Mouse (Mus musculus): ENCODE data around the gene Actl11. TPM values are rescaled to one million over a fixed set of nuclear protein-coding genes. Genes with fewer than 3 reads are reported as not detected.
A peak's percentile ranks its signal among the peaks of the same experiment; 100 is the strongest.

The Actl11 gene
- polyA plus RNA-seq, 1 experiment from 2014 or later = not detected

DNA sequence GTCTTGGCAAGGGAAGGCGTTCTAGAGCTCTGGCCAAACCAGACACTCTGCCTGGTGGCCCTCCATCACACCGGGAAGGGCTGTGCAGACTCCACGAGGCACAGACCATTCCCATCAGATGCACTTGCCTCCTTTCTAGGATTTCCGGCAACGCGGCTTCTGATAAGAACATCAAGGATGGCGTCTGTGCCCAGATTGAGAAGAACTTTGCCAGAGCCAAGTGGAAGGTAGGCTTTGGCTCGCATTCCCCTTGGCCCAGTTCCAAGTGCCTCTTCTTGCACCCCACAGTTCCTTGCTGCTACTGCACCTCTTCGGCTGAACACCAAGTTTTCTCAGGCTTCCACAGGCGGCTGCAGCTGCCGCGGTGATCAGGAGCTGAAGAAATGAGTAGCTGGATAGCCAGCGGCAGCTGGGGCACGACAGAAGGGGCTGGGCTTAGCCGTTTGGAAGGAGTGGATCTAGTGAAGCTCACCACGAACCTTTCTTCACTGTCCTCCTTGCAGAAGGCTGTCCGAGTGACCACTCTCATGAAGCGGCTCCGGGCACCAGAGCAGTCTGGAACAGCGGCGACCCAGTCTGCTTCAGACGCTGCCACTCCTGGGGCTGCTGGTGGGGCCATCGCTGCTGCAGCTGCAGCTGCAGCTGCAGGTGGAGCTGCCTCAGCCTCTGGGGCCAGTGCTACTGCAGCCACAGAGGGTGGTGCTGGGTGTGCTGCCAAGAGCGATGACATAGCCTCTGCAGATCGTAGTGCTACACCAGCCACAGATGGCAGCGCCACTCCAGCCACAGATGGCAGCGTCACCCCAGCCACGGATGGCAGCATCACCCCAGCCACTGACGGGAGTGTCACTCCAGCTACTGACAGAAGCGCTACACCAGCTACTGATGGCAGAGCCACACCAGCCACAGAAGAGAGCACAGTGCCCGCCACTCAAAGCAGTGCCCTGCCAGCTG lies 19.2 kb downstream of the Actl11 start:
- Histone ChIP-seq H3K27me3 (ENCODE audit: control insufficient read depth, insufficient read depth, low read length) (no peaks in the 10 kb centered on the region), H3K4me1 (ENCODE audit: control insufficient read depth, insufficient read depth, low read length) (peaks cover 5% of the 10 kb centered on the region), H3K4me2 (ENCODE audit: low read depth) (no peak overlapping the region), H3K36me3 (ENCODE audit: control insufficient read depth, insufficient read depth, low read length) (no peaks in the 10 kb centered on the region), H3K4me3 (ENCODE audit: low read depth, low read length) (no peak overlapping the region), H3K9ac (ENCODE audit: low read length) (no peak overlapping the region), H3K27ac (ENCODE audit: low read depth, low read length) (no peak overlapping the region), H3K9me3 (ENCODE audit: control insufficient read depth, low read length) (no peaks in the 10 kb centered on the region)
- ATAC-seq (ENCODE audit: insufficient read depth, low FRiP score, low TSS enrichment) (no peak), DNase-seq (ENCODE audit: low spot score) (no peak)
- WGBS = 94% methylated on average over 31 of the region's 31 CpGs

DNA sequence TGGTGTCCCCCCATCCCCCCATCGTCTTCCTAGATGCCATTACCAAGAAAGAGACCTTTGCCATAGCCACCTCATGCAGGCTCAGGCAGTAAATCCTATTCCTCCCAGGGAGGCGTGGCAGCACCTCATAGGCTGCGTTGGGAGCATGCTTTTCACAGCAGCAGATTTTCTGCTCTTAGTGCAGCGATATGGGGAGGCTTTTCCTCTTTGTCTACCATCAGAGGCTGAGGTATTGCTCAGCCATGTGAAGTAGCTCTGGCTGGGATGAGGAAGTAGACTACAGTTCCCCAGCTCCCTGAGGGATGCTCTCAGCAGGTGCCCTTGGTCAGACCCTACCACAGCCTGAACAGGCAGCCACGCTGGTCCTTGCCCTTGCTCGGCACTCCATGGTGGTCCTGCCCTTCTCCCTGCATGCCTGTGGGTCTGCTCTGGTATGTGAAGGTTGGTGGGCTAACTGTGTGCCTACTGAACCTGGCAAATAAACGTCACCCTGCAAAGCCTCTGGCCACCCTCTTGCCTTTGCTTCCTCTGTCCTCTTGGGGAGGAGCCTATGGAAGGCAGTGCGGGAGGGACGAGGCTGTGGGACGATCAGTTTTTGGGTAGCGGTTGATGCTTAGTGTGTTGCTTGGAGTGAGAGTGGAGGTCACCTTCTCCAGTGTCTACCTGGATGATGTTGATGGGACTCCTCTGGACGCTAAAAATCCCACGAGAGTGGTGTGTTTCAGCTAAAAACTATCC lies 21.1 kb downstream of the Actl11 start:
- H3K9me3 ChIP-seq (ENCODE audit: control insufficient read depth, low read length) = no peaks in the 10 kb centered on the region
- H3K36me3 ChIP-seq (ENCODE audit: control insufficient read depth, insufficient read depth, low read length) = no peaks in the 10 kb centered on the region
- no peak overlapping the region for H3K27ac ChIP-seq (ENCODE audit: low read depth, low read length)
- no peak overlapping the region for H3K9ac ChIP-seq (ENCODE audit: low read length)
- 83% methylated on average over 13 of the region's 13 CpGs for WGBS
- no peaks in the 10 kb centered on the region for H3K27me3 ChIP-seq (ENCODE audit: control insufficient read depth, insufficient read depth, low read length)
- H3K4me2 ChIP-seq (ENCODE audit: low read depth) = no peak overlapping the region
- ATAC-seq (ENCODE audit: insufficient read depth, low FRiP score, low TSS enrichment) (no peak), DNase-seq (ENCODE audit: low spot score) (no peak)
- H3K4me3 ChIP-seq (ENCODE audit: low read depth, low read length) = no peak overlapping the region
- H3K4me1 ChIP-seq (ENCODE audit: control insufficient read depth, insufficient read depth, low read length) = peaks cover 5% of the 10 kb centered on the region

DNA sequence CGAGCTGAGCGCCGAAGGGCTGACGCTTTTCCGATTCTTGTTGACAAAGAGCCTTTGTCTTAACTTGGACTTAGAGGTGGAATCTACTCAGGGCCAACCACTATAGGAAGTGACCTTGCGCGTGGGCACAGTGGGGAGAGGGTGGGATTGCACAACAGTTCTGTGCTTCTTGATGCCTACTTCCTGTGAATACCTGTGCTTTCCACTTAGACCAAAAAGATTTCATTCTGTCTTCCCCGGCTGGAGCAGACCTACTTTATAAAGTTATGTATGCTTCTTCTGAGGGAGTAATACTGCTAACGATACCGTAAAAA lies 21.6 kb downstream of the Actl11 start, which contains the start of gene Traip:
Gene Traip (plus strand): TSS at position 215 of the 314 bp plus-strand sequence.
- H3K27me3 ChIP-seq (ENCODE audit: control insufficient read depth, insufficient read depth, low read length) = no peaks in the 10 kb centered on the region
- H3K9me3 ChIP-seq (ENCODE audit: control insufficient read depth, low read length) = no peaks in the 10 kb centered on the region
- H3K4me3 ChIP-seq (ENCODE audit: low read depth, low read length) = peak within 1 kb of the TSS; percentile 62
- H3K4me1 ChIP-seq (ENCODE audit: control insufficient read depth, insufficient read depth, low read length) = peaks cover 5% of the 10 kb centered on the region
- no peak for DNase-seq (ENCODE audit: low spot score)
- no peaks in the 10 kb centered on the region for H3K36me3 ChIP-seq (ENCODE audit: control insufficient read depth, insufficient read depth, low read length)
- peak within 1 kb of the TSS; percentile 63; the same call in 1 of the 2 replicates for H3K27ac ChIP-seq (ENCODE audit: low read depth, low read length)
- no peak for ATAC-seq (ENCODE audit: insufficient read depth, low FRiP score, low TSS enrichment)
- peak within 1 kb of the TSS; percentile 52 for H3K4me2 ChIP-seq (ENCODE audit: low read depth)
- WGBS = 91% methylated on average over 10 of the region's 10 CpGs
- peak within 1 kb of the TSS; percentile 72 for H3K9ac ChIP-seq (ENCODE audit: low read length)

DNA sequence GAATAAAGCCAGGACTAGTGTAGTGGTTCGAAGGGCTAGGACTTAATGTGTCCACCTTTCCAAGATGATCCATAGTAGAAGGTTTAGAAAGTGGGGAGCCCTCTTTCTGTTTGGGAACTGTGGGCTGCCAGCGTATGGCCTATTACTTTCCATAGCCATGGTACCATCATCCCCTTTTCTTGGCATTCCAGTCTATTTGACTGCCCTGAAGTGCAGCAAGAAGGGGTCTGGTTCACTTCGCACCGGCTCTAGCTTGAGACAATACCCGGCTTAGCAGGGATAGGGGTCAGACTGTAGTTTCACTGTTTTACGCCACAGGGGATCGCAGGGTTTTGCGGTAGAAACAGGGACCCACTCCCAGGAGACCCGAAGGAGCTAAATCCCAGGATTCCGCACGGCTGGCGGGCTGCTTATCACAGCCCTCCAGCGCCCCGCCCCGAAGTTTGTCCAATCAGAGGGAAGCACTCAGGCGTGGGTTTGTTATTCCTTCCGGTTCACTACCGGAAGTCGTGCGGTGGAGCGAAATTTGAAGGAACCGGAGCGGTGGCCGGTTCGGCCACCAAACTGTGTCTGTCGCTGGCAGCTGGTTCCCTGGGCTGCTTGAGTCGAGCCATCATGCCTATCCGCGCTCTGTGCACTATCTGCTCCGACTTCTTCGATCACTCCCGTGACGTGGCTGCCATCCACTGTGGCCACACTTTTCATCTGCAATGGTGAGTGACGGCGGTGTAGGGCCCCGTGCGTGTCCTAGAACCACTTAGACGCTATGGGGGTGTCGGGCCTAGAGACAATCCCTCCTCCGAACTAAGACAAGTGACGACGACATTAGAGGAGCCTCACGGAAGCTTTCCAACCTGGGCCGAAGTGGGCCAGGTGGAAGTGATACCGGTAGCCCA lies 22.4 kb downstream of the Actl11 start:
- WGBS = 21% methylated on average over 45 of the region's 45 CpGs
- peak; percentile 92 for ATAC-seq (ENCODE audit: insufficient read depth, low FRiP score, low TSS enrichment)
- Histone ChIP-seq H3K36me3 (ENCODE audit: control insufficient read depth, insufficient read depth, low read length) (no peaks in the 10 kb centered on the region), H3K9ac (ENCODE audit: low read length) (peak overlapping the region; percentile 72), H3K4me1 (ENCODE audit: control insufficient read depth, insufficient read depth, low read length) (peaks cover 5% of the 10 kb centered on the region), H3K4me3 (ENCODE audit: low read depth, low read length) (peak overlapping the region; percentile 62), H3K9me3 (ENCODE audit: control insufficient read depth, low read length) (no peaks in the 10 kb centered on the region), H3K27ac (ENCODE audit: low read depth, low read length) (peak overlapping the region; percentile 63; the same call in 1 of the 2 replicates), H3K27me3 (ENCODE audit: control insufficient read depth, insufficient read depth, low read length) (no peaks in the 10 kb centered on the region), H3K4me2 (ENCODE audit: low read depth) (peak overlapping the region; percentile 52)
- DNase-seq (ENCODE audit: low spot score) = peak; percentile 92

DNA sequence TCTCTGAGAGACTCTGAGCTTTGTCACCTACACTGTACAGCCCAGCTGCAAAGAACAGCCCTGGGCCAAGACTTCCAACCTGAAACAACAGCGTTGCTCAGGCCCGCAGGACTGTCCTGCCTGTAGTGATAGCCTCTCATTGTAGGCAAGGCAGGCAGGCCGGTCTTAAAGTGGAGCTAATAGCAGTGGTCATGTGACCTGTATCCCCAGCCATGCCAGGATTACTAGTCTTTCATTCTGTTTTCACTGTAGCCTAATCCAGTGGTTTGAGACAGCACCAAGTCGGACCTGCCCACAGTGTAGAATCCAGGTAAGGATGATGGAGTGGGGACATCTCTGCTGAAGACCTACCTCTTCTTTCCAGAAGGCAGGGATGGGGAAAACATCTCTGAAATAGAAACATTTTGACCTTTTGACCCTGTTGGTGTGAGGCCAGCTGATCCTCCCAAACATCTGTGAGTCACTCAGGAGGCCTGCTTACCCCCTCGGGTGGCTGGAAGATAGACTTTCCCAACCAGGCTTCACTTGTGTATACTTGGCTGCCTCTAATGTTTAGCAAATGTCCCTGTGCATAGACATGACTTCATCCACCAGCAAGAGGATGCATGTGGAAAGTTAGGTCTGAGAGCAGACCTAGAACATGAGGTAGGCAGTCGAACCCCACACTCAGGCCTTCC lies 27.5 kb downstream of the Actl11 start:
- no peaks in the 10 kb centered on the region for H3K27me3 ChIP-seq (ENCODE audit: control insufficient read depth, insufficient read depth, low read length)
- WGBS = 83% methylated on average over 6 of the region's 6 CpGs

DNA sequence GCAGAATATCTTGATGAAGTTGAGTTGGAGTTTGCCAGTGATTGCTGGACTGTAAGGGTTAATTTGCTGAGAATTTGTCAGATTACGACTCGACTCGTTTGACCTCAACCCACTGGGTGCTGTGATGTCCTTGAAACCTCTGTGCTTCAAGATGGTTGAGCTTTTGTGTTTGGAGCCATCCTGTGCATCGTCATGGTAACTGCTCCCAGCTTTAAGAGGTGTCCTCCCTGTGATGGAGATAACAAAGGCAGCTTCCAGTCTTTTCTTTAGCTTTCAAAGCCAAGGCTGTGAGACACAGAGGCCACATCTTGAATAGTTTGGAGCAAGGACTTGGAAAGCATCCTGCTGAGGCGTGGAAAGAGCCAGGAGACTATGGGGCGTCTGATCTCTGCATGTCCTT lies 28.9 kb downstream of the Actl11 start:
- Histone ChIP-seq H3K27me3 (ENCODE audit: control insufficient read depth, insufficient read depth, low read length) (no peaks in the 10 kb centered on the region), H3K4me2 (ENCODE audit: low read depth) (no peak overlapping the region), H3K4me1 (ENCODE audit: control insufficient read depth, insufficient read depth, low read length) (no peaks in the 10 kb centered on the region), H3K4me3 (ENCODE audit: low read depth, low read length) (no peak overlapping the region), H3K9ac (ENCODE audit: low read length) (no peak overlapping the region), H3K27ac (ENCODE audit: low read depth, low read length) (no peak overlapping the region), H3K9me3 (ENCODE audit: control insufficient read depth, low read length) (no peaks in the 10 kb centered on the region), H3K36me3 (ENCODE audit: control insufficient read depth, insufficient read depth, low read length) (peaks cover 4% of the 10 kb centered on the region)
- DNase-seq (ENCODE audit: low spot score) = no peak
- WGBS = 38% methylated on average over 6 of the region's 6 CpGs
- no peak for ATAC-seq (ENCODE audit: insufficient read depth, low FRiP score, low TSS enrichment)

More for the DNA sequence above, 27.5 kb downstream of the Actl11 start:
- H3K4me3 ChIP-seq (ENCODE audit: low read depth, low read length) = no peak overlapping the region
- H3K9ac ChIP-seq (ENCODE audit: low read length) = no peak overlapping the region
- peaks cover 4% of the 10 kb centered on the region for H3K36me3 ChIP-seq (ENCODE audit: control insufficient read depth, insufficient read depth, low read length)
- no peak overlapping the region for H3K4me2 ChIP-seq (ENCODE audit: low read depth)
- ATAC-seq (ENCODE audit: insufficient read depth, low FRiP score, low TSS enrichment) = no peak
- H3K9me3 ChIP-seq (ENCODE audit: control insufficient read depth, low read length) = no peaks in the 10 kb centered on the region
- peaks cover 5% of the 10 kb centered on the region for H3K4me1 ChIP-seq (ENCODE audit: control insufficient read depth, insufficient read depth, low read length)
- no peak for DNase-seq (ENCODE audit: low spot score)
- no peak overlapping the region for H3K27ac ChIP-seq (ENCODE audit: low read depth, low read length)

DNA sequence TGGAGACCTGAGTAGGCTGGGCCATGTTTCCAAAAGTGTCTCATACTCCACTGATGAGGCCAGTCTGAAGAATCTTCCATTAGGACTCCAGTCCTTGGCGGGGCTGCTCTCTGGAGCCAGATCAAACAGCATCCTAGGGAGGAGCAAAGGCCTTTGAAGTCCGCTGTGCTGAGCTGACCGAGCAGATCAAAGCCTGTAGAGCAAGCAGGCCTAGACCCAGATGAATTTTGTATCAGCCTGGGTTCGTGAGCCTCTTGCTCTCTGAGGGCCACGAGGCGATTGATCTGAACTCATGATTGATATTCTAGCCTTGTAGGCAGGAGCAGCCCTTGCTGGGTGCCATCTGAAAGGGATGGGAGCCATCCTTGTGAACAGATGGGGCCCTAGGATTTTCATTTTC lies 31.6 kb downstream of the Actl11 start:
- ATAC-seq (ENCODE audit: insufficient read depth, low FRiP score, low TSS enrichment) (no peak), DNase-seq (ENCODE audit: low spot score) (no peak)
- Histone ChIP-seq H3K4me3 (ENCODE audit: low read depth, low read length) (no peak overlapping the region), H3K27me3 (ENCODE audit: control insufficient read depth, insufficient read depth, low read length) (no peaks in the 10 kb centered on the region), H3K9me3 (ENCODE audit: control insufficient read depth, low read length) (no peaks in the 10 kb centered on the region), H3K4me1 (ENCODE audit: control insufficient read depth, insufficient read depth, low read length) (no peaks in the 10 kb centered on the region), H3K9ac (ENCODE audit: low read length) (no peak overlapping the region), H3K4me2 (ENCODE audit: low read depth) (no peak overlapping the region), H3K36me3 (ENCODE audit: control insufficient read depth, insufficient read depth, low read length) (peaks cover 4% of the 10 kb centered on the region), H3K27ac (ENCODE audit: low read depth, low read length) (no peak overlapping the region)
- WGBS = 42% methylated on average over 6 of the region's 6 CpGs

GRCm38 (mm10) chr9:107960928-107961327 lies 32.7 kb downstream of the Actl11 start:
- WGBS = 85% methylated on average over 4 of the region's 4 CpGs
- Histone ChIP-seq H3K4me2 (ENCODE audit: low read depth) (no peak overlapping the region), H3K36me3 (ENCODE audit: control insufficient read depth, insufficient read depth, low read length) (peaks cover 4% of the 10 kb centered on the region), H3K27ac (ENCODE audit: low read depth, low read length) (no peak overlapping the region), H3K4me3 (ENCODE audit: low read depth, low read length) (no peak overlapping the region), H3K9me3 (ENCODE audit: control insufficient read depth, low read length) (no peaks in the 10 kb centered on the region), H3K9ac (ENCODE audit: low read length) (no peak overlapping the region), H3K27me3 (ENCODE audit: control insufficient read depth, insufficient read depth, low read length) (no peaks in the 10 kb centered on the region), H3K4me1 (ENCODE audit: control insufficient read depth, insufficient read depth, low read length) (no peaks in the 10 kb centered on the region)
- ATAC-seq (ENCODE audit: insufficient read depth, low FRiP score, low TSS enrichment) (no peak), DNase-seq (ENCODE audit: low spot score) (no peak)
